Mouse (Mus musculus) heart, embryonic 12.5 days (tissue): ENCODE measurements around the gene Eme1. TPM values are rescaled to one million over a fixed set of nuclear protein-coding genes. Genes with fewer than 3 reads are reported as not detected.
"Not testable (repeated sequence)": the region's sequence is repeated elsewhere in the genome, so short reads cannot be mapped to it uniquely, and the experiment has no call there.

Experiments used
- ATAC-seq: fragments of 200-750 bp; cut with Nextera tagmentation; 2 replicates; pipeline ENCODE4 v1.8.0; 2017; ENCODE audit warnings: moderate TSS enrichment, moderate library complexity; ENCODE audit not compliant: insufficient number of reproducible peaks, low FRiP score
- H3K27ac ChIP-seq: fragments of 300-500 bp; sonication (generic); 2 replicates; pipeline ENCODE4 v1.5.1; 2016; ENCODE audit warnings: mild to moderate bottlenecking, moderate library complexity; ENCODE audit not compliant: poor library complexity, severe bottlenecking
- H3K27me3 ChIP-seq: fragments of 300-500 bp; sonication (generic); replicated peaks from 2 replicates; pipeline ENCODE4 v1.6.1; 2016; ENCODE audit warnings: mild to moderate bottlenecking, moderate library complexity
- H3K36me3 ChIP-seq: fragments of 300-500 bp; sonication (generic); 2 replicates; pipeline ENCODE4 v1.6.1; 2016; ENCODE audit warnings: mild to moderate bottlenecking, moderate library complexity
- H3K4me1 ChIP-seq: fragments of 300-500 bp; sonication (generic); replicated peaks from 2 replicates; pipeline ENCODE4 v1.6.1; 2016; ENCODE audit warnings: mild to moderate bottlenecking
- H3K4me2 ChIP-seq: fragments of 300-500 bp; sonication (generic); 2 replicates; pipeline ENCODE4 v1.6.1; 2016; ENCODE audit warnings: mild to moderate bottlenecking, moderate library complexity
- H3K4me3 ChIP-seq: fragments of 300-500 bp; sonication (generic); 2 replicates; pipeline ENCODE4 v1.5.1; 2016; ENCODE audit warnings: mild to moderate bottlenecking
- H3K9ac ChIP-seq: fragments of 300-500 bp; sonication (generic); 2 replicates; pipeline ENCODE4 v1.6.1; 2016; ENCODE audit warnings: mild to moderate bottlenecking, moderate library complexity
- H3K9me3 ChIP-seq: fragments of 300-500 bp; sonication (generic); replicated peaks from 2 replicates; pipeline ENCODE4 v1.6.1; 2016; ENCODE audit warnings: mild to moderate bottlenecking, moderate library complexity
- WGBS: fragments of 180-500 bp; shearing (Covaris S2); methylation state at CpG from one replicate; pipeline ENCODE4 v1.1.7; 2016; 5-methylcytosine and 5-hydroxymethylcytosine counted together
- polyA plus RNA-seq: library from polyadenylated mRNA; unstranded; fragments of >200 nt; fragmentation: Nextera tagmentation; extraction: Ambion mirVana; gene quantifications from 2 replicates; pipeline ENCODE4 v1.2.1, GENCODE M21; 2016

Eme1 gene
- 15.3 and 15.9 TPM in 2 replicates for polyA plus RNA-seq

DNA sequence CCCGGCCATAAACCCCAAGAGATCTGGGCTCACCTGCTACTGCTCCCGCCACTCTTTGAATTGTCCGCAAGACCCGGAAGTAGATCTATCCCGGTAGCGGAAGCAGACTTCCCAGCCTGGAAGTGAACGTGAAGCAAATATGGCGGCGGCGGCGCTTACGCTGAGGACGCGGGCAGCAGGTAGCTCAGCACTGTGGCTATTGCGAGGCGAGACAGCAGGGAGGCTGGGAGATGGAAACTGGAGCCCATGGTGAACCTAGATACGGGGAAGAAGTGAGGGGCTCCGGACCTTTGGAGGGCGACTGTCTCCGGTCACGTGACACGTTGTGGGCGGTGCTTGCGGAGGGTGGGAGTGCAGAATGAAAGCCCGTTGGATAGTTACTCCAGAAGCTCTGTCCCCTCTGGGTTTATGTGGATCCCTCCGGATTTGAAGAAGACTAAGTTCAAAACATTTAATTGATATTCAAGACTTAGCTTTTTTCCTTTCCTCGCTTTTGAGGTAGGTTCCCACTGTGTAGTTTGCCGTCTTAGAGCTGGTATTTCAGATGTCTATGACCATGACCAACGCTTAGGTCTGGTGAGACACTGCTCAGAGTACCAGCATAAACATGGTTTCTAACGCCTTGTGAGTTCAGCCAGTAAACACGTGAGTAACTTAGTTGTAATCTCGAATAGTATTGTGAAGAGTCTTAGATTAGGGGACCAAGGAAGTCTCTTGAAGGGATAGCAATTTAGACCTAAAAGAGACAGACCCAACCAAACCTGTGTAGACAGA, at the start of gene Eme1, which contains the start of gene Mrpl27:
Gene Eme1, minus strand, starts transcription at position 302 of the 774 bp plus-strand sequence.
Gene Mrpl27, plus strand, starts transcription at position 105 of the 774 bp plus-strand sequence.
- peak; percentile 88 for ATAC-seq
- WGBS: under 1% methylated on average over 32 of the region's 32 CpGs
- H3K36me3 ChIP-seq: peaks cover 45% of the 10 kb centered on the region

DNA sequence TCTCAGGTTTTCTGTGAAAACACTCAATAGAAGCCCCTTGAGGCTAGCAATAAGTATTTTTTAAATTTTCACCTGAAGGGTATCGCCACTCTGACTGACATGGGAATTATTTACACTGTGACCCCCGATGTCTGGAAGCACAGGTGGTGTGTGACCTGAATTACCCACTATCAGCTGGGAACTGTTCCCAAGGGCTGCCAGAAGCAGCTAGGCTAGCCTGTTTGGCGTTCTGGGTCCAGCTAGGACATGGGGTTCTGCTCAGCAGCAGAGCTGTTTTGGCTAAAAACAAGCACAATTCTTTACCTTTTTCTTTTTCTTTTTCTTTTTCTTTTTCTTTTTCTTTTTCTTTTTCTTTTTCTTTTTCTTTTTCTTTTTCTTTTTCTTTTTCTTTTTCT, 48.4 kb upstream of the Eme1 start:
- H3K36me3 ChIP-seq: no peaks in the 10 kb centered on the region
- H3K9ac ChIP-seq: no peak overlapping the region
- no peaks in the 10 kb centered on the region for H3K9me3 ChIP-seq
- no peak for ATAC-seq
- H3K4me1 ChIP-seq: peaks cover 9% of the 10 kb centered on the region
- no peak overlapping the region for H3K4me3 ChIP-seq
- 66% methylated on average over 3 of the region's 3 CpGs for WGBS
- H3K27me3 ChIP-seq: no peaks in the 10 kb centered on the region; the same call in 1 of the 2 replicates
- no peak overlapping the region for H3K27ac ChIP-seq
- no peak overlapping the region for H3K4me2 ChIP-seq

More for the DNA sequence above, at the start of gene Eme1, which contains the start of gene Mrpl27:
- Histone ChIP-seq H3K4me1 (peaks cover 10% of the 10 kb centered on the region), H3K9ac (peak within 1 kb of the TSS; percentile 76), H3K9me3 (no peaks in the 10 kb centered on the region), H3K4me2 (peak within 1 kb of the TSS; percentile 79), H3K27me3 (no peaks in the 10 kb centered on the region), H3K27ac (peak within 1 kb of the TSS; percentile 93), H3K4me3 (peak within 1 kb of the TSS; percentile 79)

DNA sequence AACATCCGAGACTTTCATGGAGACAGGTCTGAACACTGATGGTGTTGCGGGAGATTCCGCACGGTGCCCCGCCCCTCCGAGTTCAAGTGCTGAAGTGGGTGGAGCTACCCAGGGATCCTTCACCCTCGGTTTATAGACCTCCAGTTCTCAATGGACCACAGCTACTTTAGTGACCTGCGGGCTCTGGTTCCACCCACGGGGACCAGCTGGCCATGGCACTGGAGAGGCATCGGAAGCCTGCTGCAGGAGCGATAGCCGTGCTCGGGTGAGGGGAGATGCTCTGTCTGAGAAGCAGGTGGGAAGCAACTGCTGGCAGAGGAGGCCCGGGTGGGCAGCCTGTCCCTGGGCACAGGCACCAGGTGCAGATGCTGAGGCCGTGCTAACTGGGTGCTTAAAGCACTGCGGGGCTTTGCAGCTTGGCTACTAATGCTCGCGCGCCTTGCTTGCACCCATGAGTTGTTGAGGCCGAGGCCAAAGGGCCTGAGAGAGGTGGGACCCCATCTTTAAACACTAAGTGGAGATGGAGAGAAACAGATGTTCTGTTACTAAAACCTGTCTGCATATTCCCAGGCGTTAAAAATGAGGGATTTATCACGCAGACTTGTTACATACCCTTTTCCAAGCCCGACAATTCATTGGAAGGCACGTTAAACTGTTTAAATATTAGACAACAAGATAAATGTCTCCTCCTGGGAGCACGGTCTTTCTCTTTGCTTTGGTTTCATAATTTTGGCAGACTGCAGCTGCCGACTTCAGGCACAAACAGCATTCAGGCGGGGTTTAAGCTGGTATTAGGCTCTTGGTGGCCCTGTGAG, 47.8 kb upstream of the Eme1 start:
- no peak for ATAC-seq
- no peak overlapping the region for H3K4me2 ChIP-seq
- no peaks in the 10 kb centered on the region; the same call in 1 of the 2 replicates for H3K27me3 ChIP-seq
- 62% methylated on average over 27 of the region's 27 CpGs for WGBS
- peaks cover 9% of the 10 kb centered on the region for H3K4me1 ChIP-seq
- no peak overlapping the region for H3K4me3 ChIP-seq
- H3K27ac ChIP-seq: no peak overlapping the region
- H3K9ac ChIP-seq: no peak overlapping the region
- H3K9me3 ChIP-seq: no peaks in the 10 kb centered on the region
- no peaks in the 10 kb centered on the region for H3K36me3 ChIP-seq

DNA sequence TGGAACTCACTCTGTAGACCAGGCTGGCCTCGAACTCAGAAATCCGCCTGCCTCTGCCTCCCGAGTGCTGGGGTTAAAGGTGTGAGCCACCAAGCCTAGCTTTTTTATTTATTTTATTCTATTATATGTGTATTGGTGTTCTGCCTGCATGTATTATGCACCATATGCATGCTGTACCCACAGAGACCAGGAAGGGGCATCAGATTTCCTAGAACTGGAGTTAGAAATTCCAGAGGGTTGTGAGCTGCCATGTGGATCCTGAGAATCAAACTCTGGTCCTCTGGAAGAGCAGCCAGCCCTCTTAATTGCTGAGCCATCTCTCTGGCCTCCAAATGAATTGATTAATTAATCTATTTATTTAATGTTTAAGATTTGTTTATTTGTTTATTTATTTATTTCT, 45.6 kb upstream of the Eme1 start:
- Histone ChIP-seq H3K9me3 (no peaks in the 10 kb centered on the region), H3K4me2 (no peak overlapping the region), H3K27ac (no peak overlapping the region), H3K9ac (no peak overlapping the region), H3K36me3 (no peaks in the 10 kb centered on the region), H3K27me3 (no peaks in the 10 kb centered on the region; the same call in 1 of the 2 replicates), H3K4me1 (peaks cover 9% of the 10 kb centered on the region), H3K4me3 (no peak overlapping the region)
- 92% methylated on average over 3 of the region's 3 CpGs for WGBS
- no peak for ATAC-seq

DNA sequence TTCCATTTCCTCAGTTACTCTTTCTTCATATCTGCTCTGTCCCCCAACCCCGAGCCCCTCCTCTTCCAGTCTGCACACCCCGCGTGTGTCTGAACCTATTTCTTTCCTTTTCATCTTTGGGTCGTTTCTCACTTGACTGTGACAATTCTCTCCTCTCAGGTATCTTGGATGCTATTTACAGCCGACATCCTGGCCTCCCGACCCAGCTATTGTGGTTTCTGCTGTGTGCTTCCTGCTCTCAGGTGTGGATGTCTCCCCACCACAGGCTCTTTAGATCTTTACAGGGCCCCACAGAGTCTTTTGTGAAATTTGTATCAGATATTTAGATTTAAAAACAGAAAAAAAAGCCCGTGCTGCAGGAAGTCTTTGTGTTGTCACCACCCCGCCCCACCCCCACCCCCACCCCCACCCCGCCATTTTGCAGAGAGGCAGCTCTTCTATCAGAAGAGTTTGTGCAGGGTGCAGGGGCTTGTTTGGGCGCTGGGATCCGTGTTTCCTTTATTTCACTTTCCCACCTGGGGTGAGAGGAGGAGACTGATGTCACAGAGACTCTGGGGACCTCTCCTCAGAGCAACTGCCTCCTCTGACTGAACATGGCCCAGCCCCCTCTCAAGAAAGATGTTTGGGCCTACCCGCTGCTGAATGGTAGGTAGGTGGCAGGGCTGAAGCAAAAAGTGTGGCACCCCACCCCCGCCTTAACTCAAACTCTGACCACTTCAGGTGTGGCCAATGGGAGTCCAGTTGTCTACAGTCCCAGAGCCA, 44.1 kb upstream of the Eme1 start:
- no peaks in the 10 kb centered on the region for H3K36me3 ChIP-seq
- H3K27me3 ChIP-seq: no peaks in the 10 kb centered on the region; the same call in 1 of the 2 replicates
- H3K4me2 ChIP-seq: no peak overlapping the region
- peaks cover 9% of the 10 kb centered on the region for H3K4me1 ChIP-seq
- H3K9me3 ChIP-seq: no peaks in the 10 kb centered on the region
- WGBS: 43% methylated on average over 13 of the region's 13 CpGs
- no peak overlapping the region for H3K27ac ChIP-seq
- no peak for ATAC-seq
- no peak overlapping the region for H3K9ac ChIP-seq
- no peak overlapping the region for H3K4me3 ChIP-seq

DNA sequence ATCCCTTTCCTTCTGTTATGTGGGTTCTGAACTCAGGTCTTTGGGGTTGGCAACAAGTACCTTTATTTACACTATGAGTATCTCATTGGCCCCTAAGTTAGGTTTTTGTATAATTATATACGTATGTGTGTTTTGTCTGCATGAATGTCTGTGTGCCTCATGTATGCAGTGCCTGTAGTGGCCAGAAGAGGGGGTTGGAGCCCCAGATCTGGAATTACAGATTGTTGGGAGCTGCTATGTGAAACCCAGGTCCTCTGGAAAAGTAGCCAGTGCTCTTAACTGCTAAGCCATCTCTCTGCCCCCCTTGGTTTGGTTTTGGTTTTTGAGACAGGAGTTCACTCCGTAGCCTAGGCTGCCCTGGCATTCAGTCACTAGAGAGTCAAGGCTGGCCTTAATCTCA, 43.4 kb upstream of the Eme1 start:
- ATAC-seq: no peak
- WGBS: 86% methylated on average over 2 of the region's 2 CpGs

DNA sequence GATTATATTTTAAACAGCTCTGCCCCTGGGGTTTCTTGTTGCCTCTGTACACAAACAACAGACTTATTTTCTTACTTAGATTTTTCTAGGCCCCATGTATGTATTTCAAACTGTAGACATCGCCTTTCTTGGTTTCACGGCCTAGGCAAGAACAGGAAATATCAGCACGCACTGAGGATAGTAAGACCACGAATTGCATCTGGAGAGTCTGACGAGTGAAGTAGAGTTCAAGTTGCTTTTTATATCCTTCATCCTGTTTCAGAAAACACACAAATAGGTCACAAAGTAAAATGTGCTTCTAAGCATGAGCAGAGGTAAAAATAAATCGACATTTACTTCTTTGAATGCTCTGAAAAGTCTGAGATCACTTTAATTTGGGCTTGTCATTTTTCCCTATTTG, 41.7 kb upstream of the Eme1 start:
- WGBS: 66% methylated on average over 6 of the region's 6 CpGs
- Histone ChIP-seq H3K4me1 (peaks cover 9% of the 10 kb centered on the region), H3K4me2 (no peak overlapping the region), H3K27me3 (no peaks in the 10 kb centered on the region), H3K9ac (no peak overlapping the region), H3K27ac (no peak overlapping the region), H3K4me3 (no peak overlapping the region), H3K36me3 (no peaks in the 10 kb centered on the region), H3K9me3 (no peaks in the 10 kb centered on the region)
- ATAC-seq: no peak

More for the DNA sequence above, 43.4 kb upstream of the Eme1 start:
- Histone ChIP-seq H3K4me3 (no peak overlapping the region), H3K27ac (no peak overlapping the region), H3K9me3 (no peaks in the 10 kb centered on the region), H3K4me1 (peaks cover 9% of the 10 kb centered on the region), H3K4me2 (no peak overlapping the region), H3K36me3 (no peaks in the 10 kb centered on the region), H3K27me3 (no peaks in the 10 kb centered on the region; the same call in 1 of the 2 replicates), H3K9ac (no peak overlapping the region)

DNA sequence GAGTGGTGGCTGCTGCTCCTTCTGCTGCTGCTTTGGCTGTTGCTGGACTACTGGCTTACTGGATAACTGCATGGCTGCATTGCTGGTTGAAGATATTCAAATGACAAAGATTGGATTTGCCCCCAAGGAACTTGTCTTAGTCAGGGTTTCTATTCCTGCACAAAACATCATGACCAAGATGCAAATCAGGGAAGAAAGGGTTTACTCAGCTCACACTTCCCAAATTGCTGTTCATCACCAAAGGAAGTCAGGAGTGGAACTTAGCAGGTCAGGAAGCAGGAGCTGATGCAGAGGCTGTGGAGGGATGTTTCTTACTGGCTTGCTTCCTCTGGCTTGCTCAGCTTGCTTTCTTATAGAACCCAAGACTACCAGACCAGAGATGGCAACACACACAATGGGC, 38.7 kb upstream of the Eme1 start:
- H3K4me1 ChIP-seq, H3K36me3 ChIP-seq, H3K9ac ChIP-seq, H3K27me3 ChIP-seq, H3K27ac ChIP-seq, H3K4me3 ChIP-seq, H3K4me2 ChIP-seq, H3K9me3 ChIP-seq, ATAC-seq: not testable (repeated sequence)

DNA sequence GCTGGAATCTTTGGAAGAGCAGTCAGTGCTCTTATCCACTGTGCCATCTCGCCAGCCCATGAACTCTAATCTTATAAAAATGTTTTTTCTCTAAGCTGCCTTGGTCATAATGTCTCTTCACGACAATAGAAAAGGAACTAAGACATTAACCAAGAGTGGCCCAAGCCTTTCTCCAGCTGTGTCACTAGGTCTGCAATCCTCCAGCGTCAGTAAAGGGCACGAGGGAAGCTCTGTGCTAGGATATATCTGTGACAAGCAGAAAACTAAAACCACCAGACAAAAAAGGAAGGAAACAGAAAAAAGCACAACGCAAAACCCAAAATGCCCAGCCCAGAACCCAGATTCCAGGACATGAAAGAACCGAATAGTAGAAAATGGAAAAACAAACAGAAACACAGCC, 33.4 kb upstream of the Eme1 start:
- no peaks in the 10 kb centered on the region for H3K27me3 ChIP-seq
- H3K9ac ChIP-seq: no peak overlapping the region
- no peaks in the 10 kb centered on the region for H3K4me1 ChIP-seq
- 59% methylated on average over 6 of the region's 6 CpGs for WGBS
- peaks cover 3% of the 10 kb centered on the region; the same call in 1 of the 2 replicates for H3K9me3 ChIP-seq
- H3K27ac ChIP-seq: no peak overlapping the region
- H3K36me3 ChIP-seq: no peaks in the 10 kb centered on the region
- no peak overlapping the region for H3K4me2 ChIP-seq
- ATAC-seq: no peak
- H3K4me3 ChIP-seq: no peak overlapping the region

DNA sequence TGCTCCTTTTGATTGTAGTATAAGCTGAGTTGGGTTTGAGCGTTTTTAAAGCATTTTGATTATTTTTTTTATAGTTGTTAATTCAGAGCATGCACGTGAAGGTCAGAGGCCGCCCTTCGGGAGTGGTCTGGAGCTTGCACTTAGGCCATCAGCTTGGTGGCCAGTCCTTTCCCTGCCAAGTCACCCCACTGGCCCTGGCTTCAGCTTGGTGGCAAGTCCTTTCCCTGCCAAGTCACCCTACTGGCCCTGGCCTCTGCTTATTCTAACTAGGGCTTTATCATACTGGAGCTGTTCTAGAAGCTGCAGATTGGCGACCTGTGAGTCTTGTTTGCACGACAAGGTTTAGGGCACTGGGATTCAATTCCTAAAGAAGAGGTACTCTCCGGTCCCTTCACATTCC, 28.7 kb upstream of the Eme1 start:
- Histone ChIP-seq H3K36me3 (no peaks in the 10 kb centered on the region), H3K27ac (no peak overlapping the region), H3K9me3 (peaks cover 3% of the 10 kb centered on the region; the same call in 1 of the 2 replicates), H3K4me1 (no peaks in the 10 kb centered on the region), H3K9ac (no peak overlapping the region), H3K4me3 (no peak overlapping the region), H3K27me3 (no peaks in the 10 kb centered on the region), H3K4me2 (no peak overlapping the region)
- WGBS: 77% methylated on average over 7 of the region's 7 CpGs
- no peak for ATAC-seq
